Mouse (Mus musculus) liver, embryonic 11.5 days (tissue): Measurements from ENCODE around the gene Mogat1. TPM values are rescaled to one million over a fixed set of nuclear protein-coding genes. Genes with fewer than 3 reads are reported as not detected.
"Not testable (repeated sequence)": the region's sequence is repeated elsewhere in the genome, so short reads cannot be mapped to it uniquely, and the experiment has no call there.

Experiments used
- ATAC-seq: fragments of 200-750 bp; cut with Nextera tagmentation; replicated peaks from 2 replicates; pipeline ENCODE4 v1.8.0; 2017; ENCODE audit warnings: moderate number of reproducible peaks, mild to moderate bottlenecking, moderate TSS enrichment, moderate library complexity; ENCODE audit not compliant: low FRiP score
- DNase-seq: peaks from one replicate; pipeline ENCODE4 v3.0.0-alpha.2; 2017; ENCODE audit warnings: low spot score
- H3K27ac ChIP-seq: fragments of 300-500 bp; sonication (generic); 2 replicates; pipeline ENCODE4 v1.5.1; 2014; ENCODE audit warnings: mild to moderate bottlenecking, low read depth, low read length, control low read depth
- H3K27me3 ChIP-seq: fragments of 300-500 bp; sonication (generic); replicated peaks from 2 replicates; pipeline ENCODE4 v1.6.1; 2014; ENCODE audit warnings: low read length, mixed read lengths; ENCODE audit not compliant: control insufficient read depth, insufficient read depth
- H3K36me3 ChIP-seq: fragments of 300-500 bp; sonication (generic); 2 replicates; pipeline ENCODE4 v1.6.1; 2014; ENCODE audit warnings: mild to moderate bottlenecking, low read length, moderate library complexity, mixed read lengths; ENCODE audit not compliant: control insufficient read depth, insufficient read depth
- H3K4me1 ChIP-seq: fragments of 300-500 bp; sonication (generic); replicated peaks from 2 replicates; pipeline ENCODE4 v1.6.1; 2014; ENCODE audit warnings: low read length, mixed read lengths; ENCODE audit not compliant: control insufficient read depth, insufficient read depth
- H3K4me2 ChIP-seq: fragments of 300-500 bp; sonication (generic); 2 replicates; pipeline ENCODE4 v1.6.1; 2014; ENCODE audit warnings: mild to moderate bottlenecking, control low read depth, moderate library complexity
- H3K4me3 ChIP-seq: fragments of 300-500 bp; sonication (generic); 2 replicates; pipeline ENCODE4 v1.5.1; 2014; ENCODE audit warnings: low read depth, low read length, control low read depth
- H3K9ac ChIP-seq: fragments of 300-500 bp; sonication (generic); 2 replicates; pipeline ENCODE4 v1.6.1; 2014; ENCODE audit warnings: low read depth, low read length, control low read depth
- H3K9me3 ChIP-seq: fragments of 300-500 bp; sonication (generic); 2 replicates; pipeline ENCODE4 v1.6.1; 2016; ENCODE audit warnings: low read length, inconsistent platforms, mixed read lengths; ENCODE audit not compliant: control insufficient read depth
- WGBS: fragments of 180-500 bp; shearing (Covaris S2); extraction: QIAGEN DNeasy Blood & Tissue Kit; methylation state at CpG from one replicate; pipeline ENCODE4 v1.1.7; 2014; 5-methylcytosine and 5-hydroxymethylcytosine counted together
- polyA plus RNA-seq: library from polyadenylated mRNA; unstranded; fragments of >200 nt; fragmentation: Nextera tagmentation; extraction: Ambion mirVana; gene quantifications from 2 replicates; pipeline ENCODE4 v1.2.1, GENCODE M21; 2014

The Mogat1 gene
- polyA plus RNA-seq, 1 experiment from 2014 or later, result not detected

DNA sequence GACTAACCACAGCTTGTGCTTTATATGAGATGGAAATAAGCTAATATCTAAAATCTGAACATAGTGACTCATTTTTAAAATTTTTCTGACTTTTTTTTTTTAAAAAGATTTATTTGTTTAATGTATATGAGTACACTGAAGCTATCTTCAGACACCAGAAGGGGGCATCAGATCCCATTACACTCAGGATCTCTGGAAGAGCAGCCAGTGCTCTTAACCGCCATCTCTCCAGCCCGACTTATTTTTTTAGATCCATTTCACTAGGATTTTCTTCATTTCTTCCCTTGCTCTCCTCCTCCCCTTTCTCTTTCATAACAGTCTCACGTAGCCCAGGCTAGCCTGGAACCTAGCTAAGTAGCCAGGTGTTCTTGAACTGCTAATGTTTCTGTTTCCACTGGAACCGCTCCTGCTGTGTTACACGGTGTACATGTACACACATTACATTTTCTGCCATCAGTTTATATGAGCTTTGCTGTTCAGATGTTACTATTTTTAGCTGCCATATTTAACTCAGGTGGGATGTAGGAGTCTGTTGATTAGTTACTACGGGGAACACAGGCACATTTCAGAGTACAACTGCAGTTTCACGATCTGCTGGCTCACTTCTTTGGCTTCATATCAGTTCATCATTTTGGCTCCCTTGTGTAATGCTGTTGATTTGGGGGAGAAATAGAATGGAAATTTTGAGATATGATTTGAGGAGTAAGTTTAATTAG lies 19.9 kb downstream of the Mogat1 start:
- Histone ChIP-seq H3K4me3 (no peak overlapping the region), H3K9ac (no peak overlapping the region), H3K27ac (no peak overlapping the region), H3K4me2 (no peak overlapping the region), H3K27me3 (no peaks in the 10 kb centered on the region), H3K4me1 (no peaks in the 10 kb centered on the region), H3K9me3 (no peaks in the 10 kb centered on the region), H3K36me3 (no peaks in the 10 kb centered on the region)
- 71% methylated on average over 7 of the region's 7 CpGs for WGBS
- ATAC-seq (no peak), DNase-seq (no peak)

DNA sequence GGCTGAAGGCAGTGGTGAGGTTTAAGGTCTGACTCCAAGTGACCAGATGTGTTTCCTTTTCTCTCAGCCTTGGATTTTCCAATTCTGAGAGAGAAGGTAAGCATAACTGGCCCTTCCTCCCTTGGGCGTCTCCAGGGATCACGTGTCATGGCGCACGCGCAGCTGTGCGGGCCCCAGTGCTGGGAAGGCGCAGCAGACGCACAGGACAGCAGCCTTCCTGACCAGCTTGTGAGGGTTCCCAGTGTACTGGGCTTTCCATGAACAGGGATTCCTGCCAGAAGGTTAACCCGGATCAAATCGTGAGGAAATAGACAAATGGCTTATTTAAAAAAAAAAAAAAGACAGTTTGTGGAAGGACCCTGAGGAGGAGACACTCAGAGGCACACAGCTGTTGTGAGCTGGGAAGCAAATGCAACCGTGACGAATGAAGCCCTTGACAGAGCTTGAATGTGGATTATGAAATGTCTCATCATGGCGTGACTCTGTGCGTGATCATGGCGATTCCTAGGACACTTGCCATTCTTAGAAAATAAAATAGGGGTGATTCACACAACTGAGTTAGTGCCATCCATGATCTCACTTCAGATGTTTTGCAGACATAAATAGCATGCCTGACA lies 21.5 kb downstream of the Mogat1 start:
- H3K9me3 ChIP-seq, result no peaks in the 10 kb centered on the region
- H3K27me3 ChIP-seq, result no peaks in the 10 kb centered on the region
- 87% methylated on average over 15 of the region's 15 CpGs for WGBS
- DNase-seq (no peak), ATAC-seq (no peak)
- H3K4me1 ChIP-seq, result no peaks in the 10 kb centered on the region
- no peak overlapping the region for H3K4me2 ChIP-seq
- no peak overlapping the region for H3K27ac ChIP-seq
- no peak overlapping the region for H3K4me3 ChIP-seq
- no peaks in the 10 kb centered on the region for H3K36me3 ChIP-seq
- no peak overlapping the region for H3K9ac ChIP-seq

DNA sequence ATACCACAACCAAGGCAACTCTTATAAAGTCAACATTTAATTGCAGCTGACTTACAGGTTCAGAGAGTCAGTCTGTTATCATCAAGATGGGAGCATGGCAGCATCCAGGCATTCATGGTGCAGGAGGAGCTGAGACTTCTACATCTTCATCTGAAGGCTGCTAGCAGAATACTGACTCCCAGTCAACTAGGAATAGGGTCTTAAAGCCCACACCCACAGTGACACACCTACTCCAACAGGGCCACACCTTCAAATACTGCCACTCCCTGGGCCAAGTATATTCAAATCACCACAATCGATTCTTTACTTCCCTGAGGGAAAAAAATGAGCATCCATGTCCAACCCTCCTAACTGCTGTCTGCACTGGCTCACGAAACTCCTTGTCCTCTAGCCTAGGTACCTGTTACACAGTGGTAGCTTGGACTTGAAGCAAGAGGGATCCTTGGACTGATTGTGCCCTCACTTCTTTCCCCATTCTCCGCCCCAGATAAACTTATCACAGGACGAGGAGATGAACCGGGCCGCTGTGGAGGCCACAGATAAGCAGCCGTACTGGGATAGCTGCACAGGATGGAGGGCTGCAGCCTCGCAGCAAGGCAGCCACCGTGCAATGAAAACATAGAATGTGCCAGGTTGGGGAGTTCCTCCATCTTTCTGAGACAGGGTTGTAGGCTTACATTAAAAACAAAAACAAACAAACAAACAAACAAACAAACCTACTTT lies 23.8 kb downstream of the Mogat1 start:
- Histone ChIP-seq H3K4me1 (0 out of 2 replicates have a peak, but pooled peaks cover 2% of the 10 kb centered on the region), H3K27me3 (no peaks in the 10 kb centered on the region), H3K27ac (no peak overlapping the region), H3K9ac (no peak overlapping the region), H3K9me3 (no peaks in the 10 kb centered on the region), H3K4me2 (no peak overlapping the region), H3K36me3 (no peaks in the 10 kb centered on the region), H3K4me3 (no peak overlapping the region)
- WGBS, result 55% methylated on average over 9 of the region's 9 CpGs
- DNase-seq (no peak), ATAC-seq (peak; percentile 81)

DNA sequence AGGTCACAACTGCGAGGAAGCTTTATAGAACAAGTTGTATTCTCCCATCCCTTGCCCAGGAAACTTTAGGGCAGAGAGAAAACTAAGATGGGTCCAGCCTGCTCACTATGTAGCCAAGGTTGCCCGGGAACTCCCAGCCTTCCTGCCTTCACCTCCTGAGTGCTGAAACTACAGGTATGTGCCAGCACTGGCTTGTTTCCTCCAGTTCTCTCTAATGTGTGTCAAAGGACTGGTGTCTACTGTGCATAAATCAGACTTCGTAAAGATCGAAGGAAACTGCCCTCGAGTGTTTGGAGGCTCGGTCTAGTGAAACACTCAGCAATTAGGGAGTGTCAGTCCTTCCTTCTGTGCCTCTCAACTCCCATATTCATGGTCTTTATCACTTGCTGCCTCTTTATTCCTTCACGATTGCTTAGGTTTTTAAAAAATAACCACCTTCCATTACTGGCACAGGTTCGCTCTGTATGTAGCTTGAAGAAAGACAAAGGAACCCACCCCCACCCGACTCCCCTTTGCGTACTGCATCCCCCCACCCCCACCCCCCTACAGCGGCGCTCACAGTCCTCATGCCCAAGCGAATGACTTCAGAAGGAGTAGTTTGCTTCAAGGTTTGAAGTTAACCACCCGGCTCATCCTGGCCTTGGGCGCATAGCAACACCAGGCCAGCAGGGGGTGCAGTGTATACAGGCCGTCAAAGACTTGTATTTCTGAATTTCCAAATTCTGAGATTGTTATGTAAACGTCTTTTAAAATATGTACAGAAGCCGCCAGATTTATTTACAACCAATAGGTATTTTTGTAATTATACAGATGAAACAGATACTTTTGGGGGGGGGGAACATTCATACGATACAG lies 25.7 kb downstream of the Mogat1 start:
- H3K27me3 ChIP-seq, result no peaks in the 10 kb centered on the region
- H3K27ac ChIP-seq, result no peak overlapping the region
- ATAC-seq, result no peak
- no peak overlapping the region for H3K9ac ChIP-seq
- H3K4me3 ChIP-seq, result no peak overlapping the region
- no peaks in the 10 kb centered on the region for H3K36me3 ChIP-seq
- 36% methylated on average over 19 of the region's 19 CpGs for WGBS
- no peaks in the 10 kb centered on the region for H3K9me3 ChIP-seq
- 0 out of 2 replicates have a peak, but pooled peaks cover 2% of the 10 kb centered on the region for H3K4me1 ChIP-seq
- H3K4me2 ChIP-seq, result peak overlapping the region; percentile 63
- DNase-seq, result peak; percentile 45

GRCm38 (mm10) chr1:78537494-78538010 lies 26.8 kb downstream of the Mogat1 start:
- ATAC-seq (peak; percentile 78), DNase-seq (peak; percentile 37)
- 23% methylated on average over 16 of the region's 16 CpGs for WGBS
- Histone ChIP-seq H3K36me3 (no peaks in the 10 kb centered on the region), H3K27me3 (no peaks in the 10 kb centered on the region), H3K4me2 (peak overlapping the region; percentile 63), H3K27ac (no peak overlapping the region), H3K9ac (no peak overlapping the region), H3K4me1 (0 out of 2 replicates have a peak, but pooled peaks cover 2% of the 10 kb centered on the region), H3K9me3 (no peaks in the 10 kb centered on the region), H3K4me3 (peak overlapping the region; percentile 26)

DNA sequence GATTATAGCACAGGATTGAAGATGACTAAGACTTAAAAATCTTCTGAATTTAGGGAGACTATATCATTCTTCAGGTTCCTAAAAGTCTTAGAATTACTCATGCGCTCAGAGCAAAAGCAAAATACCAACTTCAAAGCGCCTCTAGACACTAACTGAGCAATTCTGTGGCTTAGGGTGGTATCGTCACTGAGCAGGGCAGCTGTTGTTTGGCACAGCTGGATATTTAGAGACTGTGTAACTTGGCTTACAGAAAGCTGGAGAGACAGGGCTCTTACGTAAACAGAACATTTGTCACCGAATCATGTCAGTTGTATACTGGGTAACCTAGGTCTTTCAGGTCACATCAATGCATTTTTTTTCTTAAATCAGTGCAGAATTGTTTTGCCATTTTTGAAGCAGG lies 27.6 kb downstream of the Mogat1 start:
- Histone ChIP-seq H3K27me3 (no peaks in the 10 kb centered on the region), H3K4me2 (no peak overlapping the region), H3K9ac (no peak overlapping the region), H3K4me3 (no peak overlapping the region), H3K4me1 (0 out of 2 replicates have a peak, but pooled peaks cover 2% of the 10 kb centered on the region), H3K9me3 (no peaks in the 10 kb centered on the region), H3K36me3 (no peaks in the 10 kb centered on the region), H3K27ac (no peak overlapping the region)
- DNase-seq, result no peak
- ATAC-seq, result no peak
- 72% methylated on average over 5 of the region's 5 CpGs for WGBS

DNA sequence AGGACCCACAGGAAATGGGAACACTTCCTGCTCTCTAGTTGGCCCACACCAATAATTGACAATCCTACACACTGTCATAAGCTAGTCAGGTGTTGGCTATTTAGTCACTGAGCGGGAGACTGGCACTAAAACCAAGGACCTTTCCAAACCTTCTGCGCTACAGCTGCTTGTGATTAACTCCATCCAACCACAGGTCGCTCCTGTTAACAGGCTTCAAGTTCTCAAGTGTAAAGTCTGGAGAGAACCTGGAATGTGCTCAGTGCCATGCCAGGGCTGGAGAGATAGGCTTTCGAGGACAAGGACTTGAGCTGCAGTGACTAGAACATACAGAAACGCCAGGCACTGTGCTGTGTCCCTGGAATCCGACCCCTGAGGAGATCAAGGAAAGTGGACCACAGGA lies 28.4 kb downstream of the Mogat1 start:
- no peaks in the 10 kb centered on the region for H3K27me3 ChIP-seq
- no peak overlapping the region for H3K9ac ChIP-seq
- H3K4me2 ChIP-seq, result no peak overlapping the region
- no peaks in the 10 kb centered on the region for H3K9me3 ChIP-seq
- H3K36me3 ChIP-seq, result no peaks in the 10 kb centered on the region
- 0 out of 2 replicates have a peak, but pooled peaks cover 2% of the 10 kb centered on the region for H3K4me1 ChIP-seq
- no peak overlapping the region for H3K27ac ChIP-seq
- ATAC-seq, result no peak
- no peak for DNase-seq
- WGBS, result 70% methylated on average over 6 of the region's 6 CpGs
- H3K4me3 ChIP-seq, result no peak overlapping the region

GRCm38 (mm10) chr1:78543631-78544030 lies 32.8 kb downstream of the Mogat1 start:
- H3K4me1 ChIP-seq, H3K4me2 ChIP-seq, ATAC-seq, H3K4me3 ChIP-seq, DNase-seq, H3K9me3 ChIP-seq, H3K27ac ChIP-seq, H3K9ac ChIP-seq, H3K27me3 ChIP-seq, H3K36me3 ChIP-seq: not testable (repeated sequence)
- WGBS, result 89% methylated on average over 1 of the region's 1 CpGs
